18 mouse cellular contexts compared by ENCODE assay signal in genomic region chr17:28922096-28922495, GRCm38 (mm10). TPM values are rescaled to one million over a fixed set of nuclear protein-coding genes. Genes with fewer than 3 reads are reported as not detected.
"Had no signal": no experiment of that assay in that cellular context is flagged by ENCODE, and none has a peak within 500 bp of the region (broad histone marks: within the 10 kb centered on the region; RNA-seq: fewer than 3 reads in every experiment).

No protein-coding gene starts in this region.

- H3K9me3 ChIP-seq: intestine, embryonic 15.5 days; limb, embryonic 10.5 days; liver, embryonic 13.5 days; midbrain, embryonic 13.5 days; neural tube, embryonic 12.5 days had no signal

- ATAC-seq: lung, postnatal 0 days; midbrain, embryonic 13.5 days had no signal

- H3K27ac ChIP-seq: layer of hippocampus, adult 2 months; left cerebral cortex, adult 2 months; limb, embryonic 10.5 days; liver, embryonic 13.5 days; midbrain, embryonic 13.5 days; neural tube, embryonic 12.5 days had no signal

- H3K9ac ChIP-seq: intestine, embryonic 15.5 days; liver, embryonic 13.5 days; midbrain, embryonic 13.5 days; neural tube, embryonic 12.5 days had no signal

- H3K36me3 ChIP-seq: intestine, embryonic 15.5 days; limb, embryonic 10.5 days; liver, embryonic 13.5 days; midbrain, embryonic 13.5 days; neural tube, embryonic 12.5 days had no signal

- H3K4me3 ChIP-seq: intestine, embryonic 15.5 days; layer of hippocampus, adult 2 months; left cerebral cortex, adult 2 months; limb, embryonic 10.5 days; liver, embryonic 13.5 days; midbrain, embryonic 13.5 days; neural tube, embryonic 12.5 days had no signal

- H3K4me1 ChIP-seq: limb, embryonic 10.5 days; midbrain, embryonic 13.5 days; neural tube, embryonic 12.5 days had no signal

- H3K4me2 ChIP-seq: intestine, embryonic 15.5 days; liver, embryonic 13.5 days; midbrain, embryonic 13.5 days; neural tube, embryonic 12.5 days had no signal

- H3K27me3 ChIP-seq: intestine, embryonic 15.5 days; liver, embryonic 13.5 days; midbrain, embryonic 13.5 days; neural tube, embryonic 12.5 days had no signal

- DNase-seq: kidney, adult 18-20 months; kidney, postnatal 10 days; kidney, postnatal 4 days; liver, embryonic 13.5 days; lung, adult 2 months; lung, postnatal 36 days had no signal

RNA-seq across cellular contexts. Expression of gene Pxt1, which starts 21.5 kb away (rescaled TPM):
- total RNA-seq: layer of hippocampus, adult 2 months; layer of hippocampus, postnatal 25 days; left cerebral cortex, adult 2 months; left cerebral cortex, postnatal 14 days; megakaryocyte-erythroid progenitor cell, adult 5-6 weeks; neutrophil, adult 5-6 weeks had no signal
- polyA plus RNA-seq: intestine, embryonic 15.5 days; midbrain, embryonic 13.5 days; neural tube, embryonic 12.5 days; stomach, embryonic 14.5 days had no signal
